Mouse (Mus musculus) liver, embryonic 15.5 days (tissue): ENCODE results near the gene Ccnk. TPM values are rescaled to one million over a fixed set of nuclear protein-coding genes. Genes with fewer than 3 reads are reported as not detected.

Source experiments
- ATAC-seq: fragments of 200-750 bp; cut with Nextera tagmentation; 2 replicates; pipeline ENCODE4 v1.8.0; 2017; ENCODE audit warnings: moderate number of reproducible peaks, mild to moderate bottlenecking, moderate library complexity; ENCODE audit not compliant: insufficient read depth
- H3K27ac ChIP-seq: fragments of 300-500 bp; sonication (generic); replicated peaks from 2 replicates; pipeline ENCODE4 v1.5.1; 2015; ENCODE audit warnings: mild to moderate bottlenecking, inconsistent platforms
- H3K27me3 ChIP-seq: fragments of 300-500 bp; sonication (generic); 2 replicates; pipeline ENCODE4 v1.6.1; 2015; ENCODE audit warnings: mild to moderate bottlenecking, inconsistent platforms
- H3K36me3 ChIP-seq: fragments of 300-500 bp; sonication (generic); replicated peaks from 2 replicates; pipeline ENCODE4 v1.6.1; 2015; ENCODE audit warnings: moderate library complexity, mild to moderate bottlenecking, inconsistent platforms
- H3K4me1 ChIP-seq: fragments of 300-500 bp; sonication (generic); replicated peaks from 2 replicates; pipeline ENCODE4 v1.6.1; 2015; ENCODE audit warnings: inconsistent platforms
- H3K4me2 ChIP-seq: fragments of 300-500 bp; sonication (generic); 2 replicates; pipeline ENCODE4 v1.6.1; 2015; ENCODE audit warnings: moderate library complexity, mild to moderate bottlenecking, inconsistent platforms
- H3K4me3 ChIP-seq: fragments of 300-500 bp; sonication (generic); replicated peaks from 2 replicates; pipeline ENCODE4 v1.5.1; 2015; ENCODE audit warnings: mild to moderate bottlenecking, inconsistent platforms
- H3K9ac ChIP-seq: fragments of 300-500 bp; sonication (generic); 2 replicates; pipeline ENCODE4 v1.6.1; 2015; ENCODE audit warnings: moderate library complexity, mild to moderate bottlenecking, inconsistent platforms
- H3K9me3 ChIP-seq: fragments of 300-500 bp; sonication (generic); replicated peaks from 2 replicates; pipeline ENCODE4 v1.6.1; 2016; ENCODE audit warnings: inconsistent platforms
- WGBS: fragments of 180-500 bp; shearing (Covaris S2); methylation state at CpG from one replicate; pipeline ENCODE4 v1.1.7; 2015; ENCODE audit warnings: mixed read lengths; ENCODE audit not compliant: insufficient replicate concordance; 5-methylcytosine and 5-hydroxymethylcytosine counted together
- polyA plus RNA-seq: library from polyadenylated mRNA; unstranded; fragments of >200 nt; fragmentation: Nextera tagmentation; extraction: Ambion mirVana; gene quantifications from 2 replicates; pipeline ENCODE4 v1.2.1, GENCODE M21; 2015

The Ccnk gene
- polyA plus RNA-seq, 1 experiment from 2014 or later = 1.7 TPM

DNA sequence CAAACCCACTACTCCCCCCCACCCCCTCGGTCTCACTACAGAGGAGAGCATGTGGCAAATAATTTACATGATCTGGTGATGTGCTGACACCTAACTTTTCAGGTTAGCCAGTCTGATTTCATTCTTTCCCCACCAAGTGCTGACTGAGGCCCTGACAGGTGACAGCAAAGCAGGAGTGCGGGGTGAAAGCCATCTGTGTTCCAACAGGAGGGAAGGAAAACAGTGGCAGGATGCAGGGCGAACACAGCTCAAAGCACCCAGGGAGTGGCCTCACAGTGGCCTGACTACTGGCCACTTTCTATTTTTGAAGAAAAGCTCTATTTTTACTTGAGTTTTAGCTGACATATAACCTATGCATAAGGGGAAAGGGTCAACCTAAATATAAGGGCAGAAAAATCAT lies 15.7 kb upstream of the Ccnk start:
- Histone ChIP-seq H3K9ac (no peak overlapping the region), H3K27ac (no peak overlapping the region), H3K4me1 (peaks cover 7% of the 10 kb centered on the region; the same call in 1 of the 2 replicates), H3K9me3 (no peaks in the 10 kb centered on the region), H3K36me3 (peaks cover 58% of the 10 kb centered on the region), H3K4me3 (no peak overlapping the region), H3K4me2 (no peak overlapping the region), H3K27me3 (no peaks in the 10 kb centered on the region)
- ATAC-seq = no peak
- WGBS = 79% methylated on average over 3 of the region's 3 CpGs

DNA sequence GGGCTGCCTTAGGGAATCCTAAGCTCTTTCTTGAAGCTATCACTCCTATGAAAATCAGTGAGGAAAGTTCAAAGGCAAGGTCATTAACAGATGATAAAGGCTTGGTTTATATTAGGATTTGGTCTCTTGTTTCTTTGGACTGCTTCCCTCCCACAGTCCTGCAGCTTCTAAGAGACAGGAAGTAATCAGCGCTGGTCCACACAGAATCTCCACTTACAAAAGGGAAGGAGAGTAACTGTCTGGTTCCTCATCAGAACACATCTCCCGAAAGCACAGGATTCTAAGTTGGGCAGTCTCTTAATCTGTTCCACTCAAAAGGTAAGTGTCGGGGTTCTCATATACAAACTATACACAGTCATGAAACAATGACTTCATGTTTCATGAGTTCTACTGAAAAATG lies 10.5 kb upstream of the Ccnk start:
- Histone ChIP-seq H3K9ac (no peak overlapping the region), H3K36me3 (peaks cover 8% of the 10 kb centered on the region), H3K4me3 (no peak overlapping the region), H3K27me3 (no peaks in the 10 kb centered on the region), H3K4me1 (peaks cover 51% of the 10 kb centered on the region), H3K4me2 (no peak overlapping the region), H3K27ac (no peak overlapping the region), H3K9me3 (no peaks in the 10 kb centered on the region)
- no peak for ATAC-seq
- 37% methylated on average over 3 of the region's 3 CpGs for WGBS

DNA sequence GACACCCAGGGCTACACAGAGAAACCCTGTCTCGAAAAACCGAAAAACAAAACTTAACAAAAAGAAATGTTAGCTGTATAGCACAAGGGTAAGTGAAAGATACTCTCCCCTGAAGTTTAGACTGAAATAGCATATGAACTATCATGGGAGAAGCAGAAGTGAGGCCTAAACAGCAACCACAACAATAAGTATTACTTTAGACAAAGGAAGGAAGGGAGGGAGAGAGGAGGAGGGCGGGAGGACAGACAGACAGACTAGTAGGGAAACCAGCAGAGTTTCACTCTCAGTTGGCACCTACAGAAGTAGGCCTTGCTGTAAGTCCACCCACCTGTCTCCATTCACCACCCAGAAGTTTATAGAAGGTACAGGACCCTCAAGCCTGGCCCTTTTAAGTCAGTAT lies 8.9 kb upstream of the Ccnk start:
- H3K4me3 ChIP-seq = no peak overlapping the region
- H3K9me3 ChIP-seq = no peaks in the 10 kb centered on the region
- no peak overlapping the region for H3K4me2 ChIP-seq
- no peak for ATAC-seq
- no peak overlapping the region for H3K27ac ChIP-seq
- WGBS = 66% methylated on average over 3 of the region's 3 CpGs
- no peaks in the 10 kb centered on the region for H3K36me3 ChIP-seq
- no peak overlapping the region for H3K9ac ChIP-seq
- peaks cover 57% of the 10 kb centered on the region for H3K4me1 ChIP-seq
- H3K27me3 ChIP-seq = no peaks in the 10 kb centered on the region

DNA sequence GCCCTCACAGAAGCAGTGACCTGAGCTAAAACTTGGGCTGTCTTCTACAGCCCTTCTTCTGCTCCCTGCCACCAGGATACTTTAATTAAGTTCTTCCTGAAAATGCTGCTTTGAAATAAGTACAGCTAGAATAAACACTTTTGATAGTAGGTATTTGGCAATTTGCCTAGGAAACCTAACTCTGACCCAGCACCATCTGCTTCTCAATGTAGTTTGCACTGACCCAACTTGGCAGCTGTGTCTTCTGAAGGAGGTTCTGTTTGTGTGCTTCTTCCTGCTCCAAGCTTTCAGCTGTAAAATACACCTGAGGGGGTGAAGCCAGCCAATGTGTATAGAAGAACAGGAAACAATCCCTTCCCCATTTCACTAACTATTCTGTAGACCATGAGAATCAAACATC lies 8.0 kb upstream of the Ccnk start:
- H3K27me3 ChIP-seq = no peaks in the 10 kb centered on the region
- no peak overlapping the region for H3K4me3 ChIP-seq
- H3K27ac ChIP-seq = no peak overlapping the region
- H3K4me2 ChIP-seq = no peak overlapping the region
- H3K9ac ChIP-seq = no peak overlapping the region
- no peaks in the 10 kb centered on the region for H3K36me3 ChIP-seq
- no peak for ATAC-seq
- H3K9me3 ChIP-seq = no peaks in the 10 kb centered on the region
- H3K4me1 ChIP-seq = peaks cover 63% of the 10 kb centered on the region

DNA sequence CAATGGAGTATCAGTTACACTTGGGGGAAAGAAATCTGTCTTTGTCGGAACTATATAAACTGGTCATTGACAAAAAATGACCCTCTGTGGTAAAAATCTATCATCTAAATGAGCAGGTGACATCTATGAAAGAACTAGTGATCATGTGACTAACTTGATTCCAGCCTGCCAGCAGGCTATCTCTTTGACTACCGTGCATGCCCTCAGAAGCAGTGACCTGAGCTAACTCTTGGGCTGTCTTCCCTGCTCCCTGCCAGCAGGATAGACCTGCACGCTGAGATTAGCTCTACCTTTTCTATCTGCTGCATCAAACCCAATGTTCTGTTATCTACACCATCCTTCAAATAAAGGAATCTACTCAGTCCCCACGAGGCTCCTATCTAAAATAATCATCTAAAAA lies 6.7 kb upstream of the Ccnk start:
- Histone ChIP-seq H3K36me3 (no peaks in the 10 kb centered on the region), H3K9ac (no peak overlapping the region), H3K4me3 (no peak overlapping the region), H3K4me1 (peaks cover 75% of the 10 kb centered on the region), H3K27ac (no peak overlapping the region), H3K4me2 (no peak overlapping the region), H3K9me3 (no peaks in the 10 kb centered on the region), H3K27me3 (no peaks in the 10 kb centered on the region)
- no peak for ATAC-seq
- WGBS = 41% methylated on average over 4 of the region's 4 CpGs

DNA sequence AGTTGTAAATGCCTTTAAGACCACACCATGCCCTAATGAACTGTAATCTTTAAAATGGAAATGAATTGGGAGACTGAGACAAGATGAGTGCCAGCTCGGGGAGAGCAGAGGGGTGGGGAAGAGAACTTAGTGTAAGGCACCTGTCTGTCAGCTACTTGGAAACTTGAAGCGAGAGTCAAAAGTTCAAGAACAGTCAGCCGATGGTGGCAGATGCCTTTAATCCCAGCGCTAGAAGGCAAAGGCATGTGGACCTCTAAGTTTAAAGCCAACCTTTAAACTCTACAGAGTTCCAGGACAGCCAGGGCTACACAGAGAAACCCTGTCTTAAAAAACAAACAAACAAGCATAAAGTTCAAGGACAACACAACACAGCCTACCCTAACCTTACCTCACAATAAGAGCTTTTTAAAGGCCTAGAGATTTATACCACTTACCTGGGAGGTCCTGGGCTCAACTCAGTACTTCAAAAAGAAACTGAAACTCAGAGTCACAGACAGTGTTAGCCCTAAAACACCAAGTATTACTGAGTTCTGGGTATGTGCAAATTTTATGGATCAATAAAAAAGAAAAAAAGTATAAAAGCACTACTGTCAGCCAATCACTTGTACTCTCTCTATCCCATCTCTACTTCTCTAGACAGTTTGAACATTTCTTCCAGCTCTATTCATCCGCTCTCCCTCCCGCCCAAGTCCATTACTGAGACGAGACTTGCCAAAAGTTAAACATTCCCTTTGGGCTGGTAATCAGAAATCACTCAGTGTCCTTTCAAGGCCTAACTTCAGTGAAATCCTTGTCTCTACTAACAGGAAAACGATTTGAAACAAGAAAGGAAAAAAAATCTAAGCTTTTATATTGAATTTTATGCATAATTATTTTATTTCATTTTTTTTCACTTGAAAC lies 4.5 kb upstream of the Ccnk start:
- peak overlapping the region; percentile 41 for H3K27ac ChIP-seq
- no peak overlapping the region for H3K9ac ChIP-seq
- H3K36me3 ChIP-seq = no peaks in the 10 kb centered on the region
- no peaks in the 10 kb centered on the region for H3K9me3 ChIP-seq
- 0 out of 2 replicates have a peak overlapping the region, but pooled peaks have one; percentile 2 for H3K4me3 ChIP-seq
- 67% methylated on average over 8 of the region's 8 CpGs for whole genome bisulfite sequencing
- peak overlapping the region; percentile 38 for H3K4me2 ChIP-seq
- H3K4me1 ChIP-seq = peaks cover 68% of the 10 kb centered on the region
- ATAC-seq = no peak
- no peaks in the 10 kb centered on the region for H3K27me3 ChIP-seq

DNA sequence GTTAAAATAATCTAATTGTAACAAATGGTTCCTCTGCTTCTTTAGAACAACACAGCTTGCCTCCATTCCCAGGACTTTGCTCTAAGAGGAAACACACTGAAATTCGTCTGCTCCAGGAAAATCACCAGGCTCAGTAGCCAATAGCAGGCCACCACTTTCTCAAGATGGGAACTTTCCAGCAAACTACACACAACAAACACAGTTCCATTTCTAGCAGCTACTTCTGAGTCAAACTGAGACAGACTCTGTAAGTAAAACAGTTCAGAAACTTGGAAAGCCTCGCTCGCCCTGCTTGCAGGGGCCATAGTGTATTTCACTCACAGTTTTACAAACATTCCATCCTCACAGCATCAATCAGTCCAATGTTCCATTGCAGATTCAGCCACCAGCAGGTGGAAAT lies 3.0 kb upstream of the Ccnk start:
- no peaks in the 10 kb centered on the region for H3K9me3 ChIP-seq
- peak overlapping the region; percentile 92 for H3K4me2 ChIP-seq
- no peak overlapping the region for H3K4me3 ChIP-seq
- 0 out of 2 replicates have a peak overlapping the region, but pooled peaks have one; percentile 7 for H3K27ac ChIP-seq
- ATAC-seq = no peak
- H3K9ac ChIP-seq = no peak overlapping the region; the same call in 1 of the 2 replicates
- 72% methylated on average over 3 of the region's 3 CpGs for WGBS
- no peaks in the 10 kb centered on the region for H3K36me3 ChIP-seq
- no peaks in the 10 kb centered on the region for H3K27me3 ChIP-seq
- peaks cover 67% of the 10 kb centered on the region for H3K4me1 ChIP-seq

DNA sequence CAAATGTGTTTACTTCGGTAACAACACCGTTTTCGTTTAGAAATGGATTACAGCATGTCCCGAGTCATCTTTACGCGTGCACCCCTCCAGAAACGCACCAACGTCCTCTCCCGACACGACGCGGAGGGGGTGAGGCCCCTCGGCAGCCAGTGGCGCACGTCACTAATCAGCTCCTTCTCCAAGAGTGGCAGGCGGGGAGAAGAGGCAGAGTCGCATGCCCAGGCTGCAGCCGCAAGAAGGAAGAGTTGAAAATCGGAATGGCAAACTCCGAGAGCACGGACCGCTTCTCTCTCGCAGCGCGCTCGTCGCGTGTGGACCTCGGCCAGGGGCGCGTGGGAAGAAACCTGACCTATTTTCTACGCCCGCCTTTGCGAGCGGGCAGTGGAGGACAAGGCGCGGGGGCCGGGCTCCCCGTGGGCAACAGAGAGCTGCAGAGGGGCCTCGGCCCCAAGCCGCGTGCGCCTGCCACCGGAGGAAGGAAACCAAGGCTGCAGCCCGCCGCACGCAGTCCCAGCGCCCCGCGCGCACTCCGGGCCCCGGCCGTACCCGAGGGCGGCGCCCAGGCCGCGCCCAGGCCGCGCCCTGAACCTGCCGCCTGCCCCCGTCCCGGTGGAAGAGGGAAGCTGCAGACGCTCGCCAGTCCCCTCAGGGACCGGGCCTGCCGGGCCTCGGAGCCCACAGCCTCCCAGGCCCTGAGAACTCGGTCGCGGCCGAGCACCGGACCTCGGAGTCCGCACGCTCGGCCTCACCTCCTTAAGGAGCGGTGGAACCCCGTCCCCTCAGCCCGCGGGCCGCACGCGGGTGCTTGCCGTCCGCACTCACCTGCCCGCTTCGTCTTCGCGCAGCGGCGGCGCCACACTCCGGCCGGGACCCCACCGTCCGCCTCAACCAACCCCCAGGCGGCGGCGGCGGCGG lies 791 bp upstream of the Ccnk start:
- peak; percentile 80 for ATAC-seq
- under 1% methylated on average over 96 of the region's 103 CpGs for WGBS
- H3K4me3 ChIP-seq = peak overlapping the region; percentile 98

DNA sequence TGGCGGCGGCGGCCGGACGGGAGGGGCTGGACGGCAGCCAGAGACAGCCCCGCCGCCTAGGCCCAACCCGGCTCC lies 296 bp upstream of the Ccnk start, which contains the start of gene Setd3:
Gene Setd3, minus strand, starts transcription at position 69 of the 75 bp plus-strand sequence.
- Histone ChIP-seq H3K4me1 (peaks cover 45% of the 10 kb centered on the region), H3K27me3 (no peaks in the 10 kb centered on the region), H3K36me3 (peaks cover 24% of the 10 kb centered on the region), H3K9me3 (no peaks in the 10 kb centered on the region), H3K27ac (peak within 1 kb of the TSS; percentile 96), H3K9ac (peak within 1 kb of the TSS; percentile 97), H3K4me3 (peak within 1 kb of the TSS; percentile 98), H3K4me2 (peak within 1 kb of the TSS; percentile 92)
- 0% methylated on average over 9 of the region's 9 CpGs for WGBS
- no peak for ATAC-seq

More for the DNA sequence above, 791 bp upstream of the Ccnk start:
- peak overlapping the region; percentile 92 for H3K4me2 ChIP-seq
- peak overlapping the region; percentile 97 for H3K9ac ChIP-seq
- H3K27me3 ChIP-seq = no peaks in the 10 kb centered on the region
- peaks cover 48% of the 10 kb centered on the region for H3K4me1 ChIP-seq
- peak overlapping the region; percentile 96 for H3K27ac ChIP-seq
- H3K36me3 ChIP-seq = peaks cover 22% of the 10 kb centered on the region
- no peaks in the 10 kb centered on the region for H3K9me3 ChIP-seq

DNA sequence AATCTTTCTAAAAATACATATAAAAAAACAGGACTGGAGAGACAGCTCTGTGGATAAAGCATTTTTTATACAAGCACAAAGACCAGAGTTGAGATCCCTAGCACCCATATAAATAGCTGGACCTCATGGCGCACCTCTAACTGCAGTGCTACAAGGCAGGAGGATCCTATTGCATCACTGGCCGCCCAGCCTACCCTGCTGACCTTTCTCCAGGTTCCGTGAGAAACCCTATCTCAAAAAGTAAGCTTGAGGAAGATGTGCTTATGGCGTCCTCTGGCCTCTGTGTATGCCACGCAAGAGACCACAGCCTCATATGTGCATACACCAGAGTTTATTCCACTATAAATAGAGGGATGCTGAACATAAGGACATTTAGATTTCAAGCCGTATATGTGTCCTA lies 2.3 kb downstream of the Ccnk start:
- Histone ChIP-seq H3K27me3 (no peaks in the 10 kb centered on the region), H3K4me2 (no peak overlapping the region), H3K4me3 (no peak overlapping the region), H3K9me3 (no peaks in the 10 kb centered on the region), H3K27ac (no peak overlapping the region), H3K4me1 (peaks cover 30% of the 10 kb centered on the region), H3K36me3 (peaks cover 38% of the 10 kb centered on the region), H3K9ac (no peak overlapping the region)
- 78% methylated on average over 6 of the region's 6 CpGs for WGBS
- ATAC-seq = no peak

DNA sequence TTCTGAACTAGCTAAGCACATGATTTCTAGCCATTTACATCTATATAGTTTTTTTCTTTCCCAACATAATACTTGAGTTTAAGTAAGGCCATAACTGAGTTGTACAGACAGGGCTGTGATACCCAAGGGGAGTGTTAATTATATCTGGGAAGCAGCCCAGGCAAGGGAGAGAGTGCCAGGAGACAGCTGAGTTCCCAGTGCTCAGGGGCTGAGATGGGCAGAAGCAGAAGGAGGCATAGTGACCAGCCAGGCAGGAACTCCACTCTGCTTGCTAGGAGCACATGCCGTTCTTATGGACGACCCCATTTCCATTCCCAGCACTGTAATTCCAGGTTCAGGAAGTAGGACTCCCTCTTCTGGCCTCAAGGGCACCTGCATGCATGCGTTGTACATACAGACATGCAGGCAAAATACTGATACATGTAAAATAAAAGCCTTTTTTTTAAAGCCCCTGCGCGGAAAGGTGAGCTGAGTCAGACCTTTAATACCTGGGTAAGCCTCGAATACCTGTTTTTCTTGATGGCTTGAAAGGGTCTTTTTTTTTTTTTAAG lies 8.2 kb downstream of the Ccnk start:
- WGBS = 85% methylated on average over 6 of the region's 6 CpGs

More for the DNA sequence above, 8.2 kb downstream of the Ccnk start:
- Histone ChIP-seq H3K4me3 (no peak overlapping the region), H3K36me3 (peaks cover 82% of the 10 kb centered on the region), H3K9me3 (no peaks in the 10 kb centered on the region), H3K27ac (no peak overlapping the region), H3K9ac (no peak overlapping the region), H3K4me1 (no peaks in the 10 kb centered on the region), H3K4me2 (no peak overlapping the region), H3K27me3 (no peaks in the 10 kb centered on the region)
- ATAC-seq = no peak
